Mouse (Mus musculus) brain, embryonic 18.5 days (tissue): ENCODE measurements around the gene Tyw5.

Experiments used
- DNase-seq: peaks from one replicate; pipeline ENCODE4 v3.0.0-alpha.2; 2012; ENCODE audit warnings: low read depth, low spot score

Tyw5 gene

GRCm38 (mm10) chr1:57406187-57407151 is at the start of gene Tyw5, which contains the start of gene Maip1:
Gene Tyw5, minus strand, starts transcription at chr1:57407101.
Gene Maip1, plus strand, starts transcription at chr1:57406328.
- peak; percentile 77 for DNase-seq

DNA sequence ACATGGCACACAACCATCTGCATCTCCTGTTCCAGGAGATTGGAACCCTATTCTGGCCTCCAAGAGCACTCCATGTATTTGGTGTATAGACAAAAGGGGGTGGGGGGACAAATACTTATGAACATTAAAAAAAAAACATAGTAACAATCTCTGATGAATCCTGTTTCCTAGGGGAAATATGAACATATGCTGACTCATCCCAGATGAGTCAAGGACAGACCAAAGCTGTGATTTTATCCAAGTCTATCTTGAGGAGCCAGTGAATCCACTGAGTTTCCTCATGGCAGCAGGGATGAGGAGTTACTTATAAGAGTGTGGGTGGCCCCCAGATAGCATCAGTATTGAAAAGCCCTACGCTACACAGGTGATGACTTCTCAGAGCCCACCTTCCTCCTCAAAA is 43.3 kb upstream of the Tyw5 start:
- DNase-seq: no peak

DNA sequence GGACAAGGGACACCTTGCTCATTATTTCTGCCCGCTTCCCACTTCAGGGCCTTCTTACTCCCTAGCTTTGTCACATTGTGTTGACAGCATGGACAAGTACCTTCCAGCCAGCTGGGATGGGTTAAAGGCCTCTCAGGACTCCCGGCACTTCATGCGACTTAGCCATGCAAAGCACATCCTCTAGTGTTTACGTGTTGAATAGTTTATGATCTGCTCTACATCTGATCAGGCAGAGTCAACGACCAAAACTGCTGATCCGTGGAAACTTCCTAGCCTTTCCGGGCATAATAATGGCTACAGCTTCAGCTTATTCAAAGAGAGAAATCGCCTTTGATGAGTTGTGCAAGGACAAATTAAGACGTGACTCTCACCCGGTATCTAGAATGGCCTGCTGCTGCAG is 38.8 kb upstream of the Tyw5 start:
- no peak for DNase-seq

DNA sequence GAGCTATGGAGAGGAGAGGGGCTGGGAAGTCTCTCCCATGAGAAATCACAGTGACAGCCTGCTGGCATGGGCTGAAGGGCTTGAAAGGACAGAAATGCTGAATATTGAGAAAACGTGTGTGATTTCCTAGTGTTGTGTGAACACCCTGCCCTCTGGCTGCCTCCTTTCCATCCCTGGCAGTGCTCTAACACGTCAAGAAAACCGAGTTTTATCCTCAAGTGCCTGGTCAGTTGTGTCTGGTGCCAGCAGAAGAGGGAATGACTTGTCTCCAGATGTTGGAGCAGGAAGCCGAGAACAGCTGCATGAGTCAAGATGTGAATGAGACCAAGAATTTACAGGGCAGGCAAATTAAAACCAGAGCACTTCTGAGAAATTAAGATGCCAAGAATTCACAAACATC is 33.9 kb upstream of the Tyw5 start:
- DNase-seq: no peak

- no peak for DNase-seq
Observed at GRCm38 (mm10) chr1:57439026-57439425, 32.1 kb upstream of the Tyw5 start.

GRCm38 (mm10) chr1:57436954-57437353 is 30.1 kb upstream of the Tyw5 start:
- DNase-seq: no peak

- no peak for DNase-seq
Observed at GRCm38 (mm10) chr1:57436408-57436807, 29.5 kb upstream of the Tyw5 start.

GRCm38 (mm10) chr1:57433141-57433540 is 26.2 kb upstream of the Tyw5 start:
- DNase-seq: no peak

- DNase-seq: no peak
Observed at GRCm38 (mm10) chr1:57429786-57430483, 23.0 kb upstream of the Tyw5 start.

- DNase-seq: no peak
Observed at GRCm38 (mm10) chr1:57428368-57429308, 21.7 kb upstream of the Tyw5 start.

DNA sequence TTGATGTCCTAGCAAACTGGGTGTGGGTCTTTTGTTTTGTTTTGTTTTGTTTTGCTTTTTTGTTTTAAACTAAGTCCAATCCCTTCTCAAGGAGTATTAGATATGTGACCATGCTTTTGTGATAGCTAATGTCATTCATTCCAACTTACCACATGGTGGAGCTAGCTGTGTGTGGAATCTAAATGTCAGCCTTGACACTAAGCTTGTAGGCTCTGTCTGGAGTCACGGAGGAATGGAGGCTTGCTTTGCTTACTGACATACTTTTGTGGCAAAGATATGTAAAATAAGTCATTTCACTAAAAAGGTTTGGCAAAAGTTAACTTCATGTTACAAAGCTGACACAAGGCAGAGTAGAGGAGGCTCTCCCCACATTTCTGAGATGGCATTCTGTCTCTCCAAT is 16.8 kb upstream of the Tyw5 start:
- no peak for DNase-seq

GRCm38 (mm10) chr1:57413397-57413796 is 6.5 kb upstream of the Tyw5 start:
- no peak for DNase-seq

DNA sequence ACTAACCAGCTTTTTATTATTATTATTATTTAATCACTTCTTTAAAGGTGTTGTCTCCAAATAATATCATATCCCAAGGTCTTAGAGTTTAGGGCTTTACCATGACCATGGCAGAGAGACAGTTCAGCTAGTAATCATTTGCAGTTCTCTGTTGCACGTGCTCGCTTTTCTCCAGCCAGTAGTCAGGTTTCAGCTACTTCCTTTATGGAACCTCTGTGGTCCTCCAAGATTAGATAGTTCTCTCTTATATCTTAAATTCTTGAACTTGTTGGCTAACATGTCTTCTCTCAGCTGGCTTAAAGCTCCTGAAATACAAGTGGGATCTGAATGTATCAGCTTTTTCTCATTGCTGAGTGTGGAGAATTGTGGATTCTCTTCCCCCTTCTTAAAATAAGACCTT is 2.1 kb upstream of the Tyw5 start:
- DNase-seq: no peak

DNA sequence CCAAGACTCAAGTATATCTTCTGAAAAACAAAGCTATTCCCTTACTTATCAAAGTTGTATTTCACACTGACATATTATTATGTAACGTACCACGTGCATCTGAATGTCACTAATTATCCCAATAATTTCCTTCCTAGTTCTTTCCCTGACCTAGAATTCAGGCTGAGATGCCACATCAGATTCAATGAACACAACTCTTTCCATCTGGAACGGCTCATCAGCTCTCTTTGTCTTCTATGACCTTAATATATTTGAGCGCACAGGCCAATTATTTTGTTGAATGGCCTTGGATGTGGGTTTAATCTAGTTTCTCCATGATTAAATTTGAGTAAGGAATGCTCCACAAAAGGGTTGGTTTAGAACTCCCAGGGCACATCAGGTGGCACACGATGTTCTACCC is 4.8 kb downstream of the Tyw5 start:
- no peak for DNase-seq

DNA sequence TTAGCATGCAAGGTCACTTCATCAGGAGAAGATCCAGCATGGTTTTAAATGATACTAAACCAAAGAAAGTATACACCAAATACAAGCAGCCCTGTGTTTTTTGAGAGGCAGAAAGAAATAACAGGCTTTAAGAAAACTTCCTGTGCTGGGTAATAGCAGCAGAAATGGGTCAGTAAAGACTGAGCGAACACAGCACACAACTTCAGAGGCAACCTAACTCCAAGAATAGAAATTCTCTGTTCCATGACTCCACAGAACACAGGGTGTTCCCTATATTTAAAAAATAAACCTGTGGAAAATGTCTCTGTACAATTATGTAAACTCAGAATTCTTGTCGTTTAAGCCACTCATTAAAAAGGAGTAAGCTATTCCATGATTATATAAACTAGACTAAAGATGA is 6.0 kb downstream of the Tyw5 start:
- DNase-seq: no peak

GRCm38 (mm10) chr1:57400321-57400720 is 6.6 kb downstream of the Tyw5 start:
- DNase-seq: no peak

- DNase-seq: no peak
Observed at GRCm38 (mm10) chr1:57394051-57394450, 12.8 kb downstream of the Tyw5 start.

- no peak for DNase-seq
Observed at GRCm38 (mm10) chr1:57392417-57392816, 14.5 kb downstream of the Tyw5 start.

DNA sequence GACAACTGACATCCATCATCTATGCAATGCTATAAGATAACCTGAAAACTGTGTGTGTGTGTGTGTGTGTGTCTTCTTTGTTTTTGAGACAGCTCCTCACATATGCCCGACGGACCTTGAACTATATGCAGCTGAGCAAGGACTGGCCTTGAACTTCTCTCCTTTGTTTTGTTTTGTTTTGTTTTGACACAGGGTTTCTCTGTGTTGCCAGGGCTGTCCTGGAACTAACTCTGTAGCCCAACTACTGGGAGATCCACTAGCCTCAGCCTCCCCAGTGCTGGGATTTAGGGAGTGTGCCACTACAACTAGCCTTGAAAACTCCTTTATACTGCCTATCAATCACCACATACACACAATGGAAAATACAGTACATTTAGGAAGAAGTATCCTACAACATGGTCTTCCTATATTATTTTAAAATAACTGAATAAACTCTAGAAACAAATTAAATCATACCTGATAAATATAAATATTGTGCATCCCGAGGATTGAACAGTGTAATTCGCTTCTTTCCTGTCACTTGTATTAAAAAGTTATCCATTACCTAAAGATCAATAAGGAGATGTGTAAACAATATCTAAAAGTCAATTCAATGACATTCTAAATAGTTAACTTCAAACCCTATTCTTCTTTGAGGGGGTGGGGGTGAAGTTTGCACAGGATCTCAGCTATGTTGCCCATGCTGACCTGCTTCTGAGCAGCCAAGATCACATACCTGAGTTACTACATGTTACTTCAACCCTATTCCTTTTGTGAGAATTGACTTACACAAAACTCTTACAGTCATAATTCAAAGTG is 15.7 kb downstream of the Tyw5 start:
- no peak for DNase-seq

GRCm38 (mm10) chr1:57388402-57389155 is 18.3 kb downstream of the Tyw5 start:
- no peak for DNase-seq
